Mouse (Mus musculus) ES-E14 (cell line): ENCODE results near the gene Upk1a. TPM values are rescaled to one million over a fixed set of nuclear protein-coding genes. Genes with fewer than 3 reads are reported as not detected.

ENCODE experiments used
- DNase-seq: peaks from one replicate; pipeline ENCODE4 v3.0.0-alpha.2; 2013; ENCODE audit warnings: low read depth, low spot score
- H3K27ac ChIP-seq: 2 replicates; pipeline ENCODE4 v1.5.1; 2012; ENCODE audit warnings: low read depth, mild to moderate bottlenecking, low read length, moderate library complexity, mixed read lengths; ENCODE audit not compliant: poor library complexity, insufficient read depth, severe bottlenecking
- H3K36me3 ChIP-seq: 2 replicates; pipeline ENCODE4 v1.6.1; 2012; ENCODE audit warnings: mild to moderate bottlenecking, low read length, moderate library complexity, mixed read lengths; ENCODE audit not compliant: control insufficient read depth, poor library complexity, insufficient read depth, severe bottlenecking
- H3K4me1 ChIP-seq, 2 experiments: fragments of 150-350 bp in 1 of 2; sonication (generic) in 1 of 2; 2 replicates each; pipeline ENCODE4 v1.6.1; 2012; ENCODE audit warnings: low read length in 2 of 2, mild to moderate bottlenecking in 1 of 2, mixed read lengths in 1 of 2; ENCODE audit not compliant: control insufficient read depth in 2 of 2, insufficient read depth in 2 of 2, poor library complexity in 1 of 2
- H3K4me3 ChIP-seq, 2 experiments: fragments of 150-350 bp in 1 of 2; sonication (generic) in 1 of 2; 2 replicates each; pipeline ENCODE4 v1.5.1; 2012; ENCODE audit warnings: low read length in 2 of 2, low read depth in 1 of 2, mild to moderate bottlenecking in 1 of 2, mixed read lengths in 1 of 2; ENCODE audit not compliant: insufficient read depth in 1 of 2, poor library complexity in 1 of 2, severe bottlenecking in 1 of 2
- H3K9ac ChIP-seq: 2 replicates; pipeline ENCODE4 v1.6.1; 2012; ENCODE audit warnings: low read depth, mild to moderate bottlenecking, low read length, mixed read lengths; ENCODE audit not compliant: poor library complexity, insufficient read depth, severe bottlenecking
- H3K9me3 ChIP-seq: fragments of 150-350 bp; sonication (generic); 2 replicates; pipeline ENCODE4 v1.6.1; 2012; ENCODE audit warnings: low read depth, mild to moderate bottlenecking, low read length; ENCODE audit not compliant: control insufficient read depth, insufficient read depth
- CHD2 ChIP-seq: IDR thresholded peaks from 2 replicates; pipeline ENCODE4 v1.6.1; 2014; ENCODE audit warnings: mild to moderate bottlenecking, low read depth, low read length, inconsistent platforms
- HCFC1 ChIP-seq: IDR thresholded peaks from 2 replicates; pipeline ENCODE4 v1.6.1; 2012; ENCODE audit warnings: low read length, inconsistent platforms, borderline replicate concordance; ENCODE audit not compliant: insufficient read depth
- MAFK ChIP-seq: IDR thresholded peaks from 2 replicates; pipeline ENCODE4 v1.6.1; 2014; ENCODE audit warnings: mild to moderate bottlenecking, low read depth, low read length, inconsistent platforms; ENCODE audit not compliant: insufficient read depth
- ZC3H11A ChIP-seq: IDR thresholded peaks from 2 replicates; pipeline ENCODE4 v1.6.1; 2012; ENCODE audit warnings: low read depth, mild to moderate bottlenecking, inconsistent platforms, low read length, borderline replicate concordance
- ZNF384 ChIP-seq: IDR thresholded peaks from 2 replicates; pipeline ENCODE4 v1.6.1; 2012; ENCODE audit warnings: low read depth, low read length, inconsistent platforms
- in situ Hi-C, 2 experiments: fragments of 600-800 bp; cut with MboI; formaldehyde crosslinking; loops; one replicate each; pipeline ENCODE4 v1.15.1; 2025; ENCODE audit warnings: low sequenced_read_pairs in 2 of 2, inconsistent platforms in 1 of 2; ENCODE audit not compliant: unreplicated experiment in 2 of 2
- total RNA-seq: library from RNA; depleted of rRNA; stranded (reverse); fragments of 300-350 nt; gene quantifications from 2 replicates; pipeline ENCODE4 v1.2.3, GENCODE M21; 2012

Upk1a gene
- total RNA-seq, 1 experiment = 1.8 TPM

DNA sequence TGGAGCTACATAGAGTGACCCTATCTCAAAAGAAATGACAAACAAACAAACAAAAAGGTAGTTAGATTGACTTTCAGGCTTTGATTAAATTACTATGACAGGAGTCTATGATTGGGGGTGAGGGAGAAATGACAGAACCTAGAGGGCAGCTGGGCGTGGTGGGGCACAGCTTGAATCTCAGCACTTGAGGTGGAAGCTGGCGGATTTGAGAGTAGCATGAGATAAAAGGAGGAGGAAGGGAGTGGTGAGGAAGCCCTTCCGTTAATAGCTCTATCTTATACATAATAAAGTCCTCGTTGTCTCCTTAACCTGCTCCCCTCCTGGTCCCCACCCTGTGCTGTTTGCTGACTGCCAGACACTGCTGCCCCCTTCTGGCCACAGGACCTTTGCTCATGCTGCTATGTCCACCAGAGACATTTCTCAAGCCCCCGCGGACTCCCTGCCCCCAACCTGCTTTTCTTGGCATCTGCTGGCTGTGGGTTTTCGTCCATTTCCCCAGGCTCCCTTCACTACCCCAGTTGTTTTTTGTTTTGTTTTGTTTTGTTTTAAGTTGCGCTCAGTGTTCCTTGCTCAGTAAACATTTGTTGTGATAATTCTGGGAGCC, 4.8 kb downstream of the Upk1a start:
- DNase-seq = peak; percentile 94
- H3K4me3 ChIP-seq = no peak overlapping the region
- H3K9me3 ChIP-seq = no peaks in the 10 kb centered on the region
- in situ Hi-C loops = no loop called here
- peaks cover 2 to 31% of the 10 kb centered on the region in 2 experiments for H3K4me1 ChIP-seq
- H3K9ac ChIP-seq = no peak overlapping the region
- TF ChIP-seq ZC3H11A = peak; percentile 72; the same call in 1 of the 2 replicates
- no peak for TF ChIP-seq ZNF384
- H3K36me3 ChIP-seq = no peaks in the 10 kb centered on the region
- H3K27ac ChIP-seq = no peak overlapping the region; the same call in 1 of the 2 replicates

DNA sequence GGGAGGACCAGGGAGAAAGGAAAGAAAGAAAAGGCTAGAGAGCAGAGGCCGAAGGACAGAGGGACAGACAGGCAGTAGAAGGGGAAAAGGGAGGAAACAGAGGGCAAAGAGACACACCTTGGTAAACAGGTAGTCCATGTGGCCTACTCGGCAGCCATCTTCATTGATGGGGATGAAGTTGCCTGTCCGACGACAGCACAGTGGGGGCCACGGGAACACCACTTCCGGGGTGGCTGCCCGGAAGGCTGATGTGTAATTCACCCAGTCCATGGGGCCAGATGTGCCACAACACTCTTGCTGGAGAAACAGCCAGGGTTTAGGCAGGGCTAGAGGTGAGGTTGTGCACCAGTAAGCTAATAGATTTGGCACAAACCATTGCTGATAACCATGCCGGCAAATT, 7.7 kb downstream of the Upk1a start:
- TF ChIP-seq MAFK = no peak
- TF ChIP-seq ZC3H11A = no peak
- no peak for TF ChIP-seq HCFC1
- no peak for TF ChIP-seq ZNF384
- TF ChIP-seq CHD2 = no peak
- no peak overlapping the region for H3K27ac ChIP-seq
- in situ Hi-C loops = no loop called here
- no peaks in the 10 kb centered on the region for H3K36me3 ChIP-seq
- no peak overlapping the region for H3K4me3 ChIP-seq
- no peaks in the 10 kb centered on the region for H3K9me3 ChIP-seq
- DNase-seq = no peak
- peaks cover 8 to 36% of the 10 kb centered on the region in 2 experiments for H3K4me1 ChIP-seq
- H3K9ac ChIP-seq = no peak overlapping the region; the same call in 1 of the 2 replicates

DNA sequence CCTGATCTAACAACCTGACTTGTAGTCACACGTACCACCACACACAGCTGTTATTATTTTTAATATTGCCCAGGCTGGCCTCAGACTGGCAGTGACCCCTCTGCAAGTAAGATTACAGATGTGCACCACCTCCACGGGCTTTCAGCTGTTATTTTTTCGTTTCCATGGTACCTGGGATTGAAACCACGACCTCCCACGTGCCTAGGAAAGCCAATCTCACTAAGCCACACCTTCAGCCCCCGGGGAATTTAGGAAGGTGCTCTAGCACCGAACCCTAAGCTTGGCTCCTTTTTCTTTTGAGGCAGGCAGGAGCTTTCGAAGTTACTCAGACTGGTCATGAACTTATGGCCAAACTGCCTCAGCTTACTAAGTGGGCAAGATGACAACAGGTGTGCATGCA, 8.2 kb downstream of the Upk1a start:
- no peaks in the 10 kb centered on the region for H3K36me3 ChIP-seq
- peaks cover 8 to 35% of the 10 kb centered on the region in 2 experiments for H3K4me1 ChIP-seq
- TF ChIP-seq HCFC1 = no peak
- no peak for TF ChIP-seq CHD2
- TF ChIP-seq ZC3H11A = no peak
- TF ChIP-seq ZNF384 = no peak
- TF ChIP-seq MAFK = no peak
- H3K9ac ChIP-seq = no peak overlapping the region; the same call in 1 of the 2 replicates
- no peak overlapping the region for H3K4me3 ChIP-seq
- in situ Hi-C loops = no loop called here
- no peaks in the 10 kb centered on the region for H3K9me3 ChIP-seq
- DNase-seq = no peak
- no peak overlapping the region; the same call in 1 of the 2 replicates for H3K27ac ChIP-seq

DNA sequence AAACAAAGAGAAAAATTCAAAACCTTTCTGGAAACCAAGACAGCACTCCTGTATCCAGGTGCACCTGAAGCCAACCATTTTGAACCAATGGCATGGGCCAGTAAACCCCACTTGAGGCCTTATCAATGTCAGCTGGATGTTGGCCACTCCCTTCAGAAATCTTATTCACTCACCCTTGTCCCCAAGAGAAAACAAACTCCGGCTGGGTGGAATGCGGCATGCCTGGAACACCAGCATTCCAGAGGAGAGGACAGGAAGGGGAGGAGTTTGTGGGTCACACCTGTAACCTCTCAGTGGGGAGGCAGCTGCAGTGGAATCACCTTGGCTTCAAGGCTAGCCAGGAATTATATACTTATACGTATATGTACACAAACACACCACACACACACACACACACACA, 10.1 kb downstream of the Upk1a start:
- Histone ChIP-seq H3K9ac (no peak overlapping the region), H3K27ac (peak overlapping the region; percentile 76), H3K9me3 (no peaks in the 10 kb centered on the region), H3K4me1 (peaks cover 8 to 27% of the 10 kb centered on the region in 2 experiments), H3K36me3 (no peaks in the 10 kb centered on the region), H3K4me3 (no peak overlapping the region)
- 0 out of 2 replicates have a peak, but pooled peaks have one; percentile 27 for TF ChIP-seq HCFC1
- TF ChIP-seq CHD2 = 0 out of 2 replicates have a peak, but pooled peaks have one; percentile 29
- no peak for TF ChIP-seq MAFK
- in situ Hi-C loops = no loop called here
- peak; percentile 72 for DNase-seq

DNA sequence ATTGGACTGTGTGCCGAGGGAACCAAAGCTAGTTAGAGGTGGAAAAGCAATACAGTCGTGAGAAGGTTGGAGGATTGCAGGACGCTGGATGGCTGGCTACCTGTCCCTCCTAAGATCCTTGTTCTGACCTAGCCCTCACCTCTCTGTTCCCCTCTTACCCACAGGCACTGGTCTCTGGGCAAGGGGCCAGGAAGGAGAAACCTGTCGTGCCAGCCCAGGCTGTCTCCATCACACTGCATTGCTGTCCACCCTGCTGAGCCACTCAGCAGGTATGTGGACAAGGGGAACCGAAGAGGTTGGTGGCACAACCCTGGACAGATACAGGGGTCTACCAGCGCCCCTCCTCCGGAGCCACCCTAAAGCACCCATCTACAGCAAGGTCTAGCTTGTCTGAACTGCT, 12.0 kb downstream of the Upk1a start:
- Histone ChIP-seq H3K27ac (peak overlapping the region; percentile 54), H3K4me3 (0 out of 4 replicates have a peak overlapping the region, but pooled peaks of 1 of the 2 experiments have one; percentile 43), H3K4me1 (peaks cover 8 to 22% of the 10 kb centered on the region in 2 experiments), H3K9me3 (no peaks in the 10 kb centered on the region), H3K36me3 (no peaks in the 10 kb centered on the region), H3K9ac (peak overlapping the region; percentile 33; the same call in 1 of the 2 replicates)
- TF ChIP-seq HCFC1 = no peak
- TF ChIP-seq MAFK = no peak
- no peak for TF ChIP-seq ZC3H11A
- TF ChIP-seq CHD2 = no peak
- TF ChIP-seq ZNF384 = no peak
- in situ Hi-C loops = no loop called here
- no peak for DNase-seq
